Mouse (Mus musculus) hindbrain, embryonic 10.5 days (tissue): ENCODE data around the gene Angptl6. TPM values are rescaled to one million over a fixed set of nuclear protein-coding genes. Genes with fewer than 3 reads are reported as not detected.
A peak's percentile ranks its signal among the peaks of the same experiment; 100 is the strongest.

Experiments
- DNase-seq: peaks from one replicate; pipeline ENCODE4 v3.0.0-alpha.2; 2017; ENCODE audit warnings: low spot score
- H3K27ac ChIP-seq: fragments of 300-500 bp; sonication (generic); 2 replicates; pipeline ENCODE4 v1.5.1; 2016; ENCODE audit warnings: mild to moderate bottlenecking, moderate library complexity
- H3K27me3 ChIP-seq: fragments of 300-500 bp; sonication (generic); 2 replicates; pipeline ENCODE4 v1.6.1; 2016; ENCODE audit warnings: mild to moderate bottlenecking; ENCODE audit not compliant: poor library complexity, insufficient read depth, severe bottlenecking
- H3K36me3 ChIP-seq: fragments of 300-500 bp; sonication (generic); 2 replicates; pipeline ENCODE4 v1.6.1; 2016; ENCODE audit warnings: mild to moderate bottlenecking, moderate library complexity
- H3K4me1 ChIP-seq: fragments of 300-500 bp; sonication (generic); replicated peaks from 2 replicates; pipeline ENCODE4 v1.6.1; 2016; ENCODE audit warnings: mild to moderate bottlenecking
- H3K4me3 ChIP-seq: fragments of 300-500 bp; sonication (generic); 2 replicates; pipeline ENCODE4 v1.5.1; 2016; ENCODE audit warnings: mild to moderate bottlenecking, moderate library complexity
- H3K9me3 ChIP-seq: fragments of 300-500 bp; sonication (generic); 2 replicates; pipeline ENCODE4 v1.6.1; 2016; ENCODE audit warnings: mild to moderate bottlenecking, moderate library complexity
- WGBS: fragments of 180-500 bp; shearing (Covaris S2); methylation state at CpG from one replicate; pipeline ENCODE4 v1.1.7; 2016; 5-methylcytosine and 5-hydroxymethylcytosine counted together
- polyA plus RNA-seq: library from polyadenylated mRNA; unstranded; fragments of >200 nt; fragmentation: Nextera tagmentation; extraction: Ambion mirVana; gene quantifications from 2 replicates; pipeline ENCODE4 v1.2.1, GENCODE M21; 2016

Angptl6 gene
- polyA plus RNA-seq, 1 experiment from 2014 or later, result 7.0 TPM

DNA sequence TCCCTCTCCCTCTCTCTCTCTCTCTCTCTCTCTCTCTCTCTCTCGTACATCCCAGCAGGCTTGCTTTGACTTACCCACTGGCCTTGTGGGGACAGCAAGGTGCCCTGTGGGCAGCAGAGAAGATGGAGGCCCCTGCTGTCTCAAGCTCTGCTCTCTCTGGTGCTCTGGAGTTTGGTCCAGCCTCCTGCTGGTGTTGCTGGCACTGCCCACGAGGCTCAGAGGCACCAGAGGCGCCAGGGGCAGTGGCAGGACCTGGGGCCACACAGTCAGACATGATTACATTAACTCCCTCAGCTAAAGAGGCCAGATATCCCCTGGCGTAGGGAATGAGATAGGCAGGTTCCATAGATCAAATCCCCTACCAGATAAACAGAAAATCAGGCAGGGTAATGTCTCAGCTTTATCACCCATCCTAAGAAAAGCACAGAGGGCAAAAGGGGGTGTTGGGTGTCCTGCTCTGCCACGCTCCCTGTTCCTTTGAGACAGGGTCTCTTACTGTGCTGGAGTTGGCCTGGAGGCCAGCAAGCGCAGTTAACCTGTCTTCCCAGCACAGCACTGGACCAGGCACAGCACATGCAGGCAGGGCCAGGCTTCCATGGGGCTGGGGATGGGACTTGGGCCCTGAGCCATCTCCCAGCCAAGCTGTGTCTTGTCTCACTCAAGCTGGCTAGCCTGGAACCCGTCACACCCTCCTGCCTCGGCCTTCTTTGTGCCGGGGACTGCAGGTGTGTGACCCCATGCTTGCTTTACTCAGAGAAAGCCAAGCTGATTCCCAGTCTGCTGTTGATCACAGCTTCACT, 3.0 kb downstream of the Angptl6 start:
- Histone ChIP-seq H3K27ac (no peak overlapping the region), H3K27me3 (no peaks in the 10 kb centered on the region), H3K4me1 (peaks cover 16% of the 10 kb centered on the region), H3K9me3 (no peaks in the 10 kb centered on the region), H3K4me3 (no peak overlapping the region), H3K36me3 (no peaks in the 10 kb centered on the region)
- DNase-seq, result no peak
- 70% methylated on average over 9 of the region's 9 CpGs for WGBS

- H3K36me3 ChIP-seq, result no peaks in the 10 kb centered on the region
- H3K4me3 ChIP-seq, result no peak overlapping the region
- peaks cover 16% of the 10 kb centered on the region for H3K4me1 ChIP-seq
- no peak overlapping the region for H3K27ac ChIP-seq
- H3K9me3 ChIP-seq, result no peaks in the 10 kb centered on the region
- no peak for DNase-seq
- peaks cover 12% of the 10 kb centered on the region for H3K27me3 ChIP-seq
- WGBS, result 69% methylated on average over 23 of the region's 23 CpGs
Measured at GRCm38 (mm10) chr9:20875021-20875790, 4.3 kb downstream of the Angptl6 start.

- DNase-seq, result no peak
- no peak overlapping the region for H3K4me3 ChIP-seq
- H3K9me3 ChIP-seq, result no peaks in the 10 kb centered on the region
- H3K27me3 ChIP-seq, result peaks cover 29% of the 10 kb centered on the region
- H3K36me3 ChIP-seq, result no peaks in the 10 kb centered on the region
- H3K27ac ChIP-seq, result no peak overlapping the region
- peaks cover 18% of the 10 kb centered on the region for H3K4me1 ChIP-seq
- WGBS, result 87% methylated on average over 12 of the region's 12 CpGs
Measured at GRCm38 (mm10) chr9:20873521-20873920, 6.0 kb downstream of the Angptl6 start.

DNA sequence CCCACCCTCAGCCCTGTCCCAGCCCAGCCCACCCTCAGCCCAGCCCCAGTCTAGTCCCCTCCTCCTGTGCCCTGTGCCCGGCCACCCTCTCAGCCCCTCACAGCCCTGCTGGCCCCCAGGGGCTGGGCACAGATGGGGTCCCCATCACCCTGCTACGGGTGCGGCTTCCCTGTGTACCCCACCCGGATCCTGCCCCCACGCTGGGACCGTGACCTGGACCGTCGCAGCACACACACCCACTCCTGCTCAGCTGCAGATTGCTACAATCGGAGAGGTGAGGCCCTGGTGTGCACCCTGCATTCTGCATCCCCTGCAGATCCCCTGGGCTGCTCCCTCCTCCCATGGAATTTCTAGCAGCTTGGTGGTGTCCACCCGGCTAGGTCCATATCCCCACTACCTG, 6.5 kb downstream of the Angptl6 start:
- Histone ChIP-seq H3K27me3 (peaks cover 34% of the 10 kb centered on the region), H3K9me3 (no peaks in the 10 kb centered on the region), H3K36me3 (no peaks in the 10 kb centered on the region), H3K4me1 (peaks cover 15% of the 10 kb centered on the region), H3K4me3 (no peak overlapping the region), H3K27ac (no peak overlapping the region)
- no peak for DNase-seq
- WGBS, result 86% methylated on average over 10 of the region's 10 CpGs

DNA sequence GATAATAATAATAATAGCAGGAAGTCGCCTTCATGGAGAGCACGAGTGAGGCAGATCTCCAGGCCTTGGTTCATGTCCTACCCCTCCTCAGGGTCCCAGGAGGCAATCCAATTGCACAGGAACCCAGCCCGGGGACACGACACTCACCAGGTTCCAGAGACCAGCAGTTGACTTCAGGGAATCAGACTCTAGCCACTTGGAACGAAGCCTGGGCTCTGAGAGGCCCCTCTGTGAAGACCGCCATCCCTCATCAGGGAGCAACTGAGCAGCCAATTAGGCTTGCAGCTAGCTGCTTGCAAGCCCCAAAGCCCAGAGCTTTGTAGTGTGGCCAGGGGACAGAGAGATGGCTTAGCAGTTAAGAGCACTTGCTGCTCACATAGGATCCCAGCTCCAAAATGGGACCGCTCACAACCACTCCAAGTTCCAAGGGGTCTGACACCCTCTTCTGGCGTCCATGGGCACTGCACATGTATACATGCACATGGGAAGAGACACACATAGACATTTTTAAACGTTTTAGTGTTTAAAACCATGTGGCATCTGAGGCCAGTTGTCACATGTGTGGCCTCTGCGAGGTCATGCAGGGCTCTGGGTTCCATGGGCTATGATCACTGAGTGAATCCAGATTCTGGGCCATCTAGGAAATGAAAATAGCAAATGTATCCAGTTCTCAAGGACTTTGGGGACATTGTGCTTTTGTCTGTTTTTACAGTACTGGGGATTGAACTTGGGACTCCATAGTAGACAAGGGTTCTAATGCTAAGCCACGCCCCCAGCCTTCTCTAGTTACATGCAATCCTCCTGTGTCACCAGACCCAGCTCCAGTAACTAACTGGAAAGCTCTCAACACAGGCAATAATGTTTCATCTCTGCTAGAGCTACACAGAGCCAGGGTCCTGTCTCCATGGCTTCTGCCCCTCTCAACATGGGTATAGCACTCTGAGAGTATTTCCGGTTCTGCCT, 9.0 kb downstream of the Angptl6 start:
- no peaks in the 10 kb centered on the region for H3K36me3 ChIP-seq
- DNase-seq, result no peak
- peaks cover 53% of the 10 kb centered on the region for H3K27me3 ChIP-seq
- peaks cover 8% of the 10 kb centered on the region for H3K4me1 ChIP-seq
- H3K9me3 ChIP-seq, result no peaks in the 10 kb centered on the region
- no peak overlapping the region for H3K27ac ChIP-seq
- 79% methylated on average over 12 of the region's 12 CpGs for WGBS
- H3K4me3 ChIP-seq, result no peak overlapping the region

DNA sequence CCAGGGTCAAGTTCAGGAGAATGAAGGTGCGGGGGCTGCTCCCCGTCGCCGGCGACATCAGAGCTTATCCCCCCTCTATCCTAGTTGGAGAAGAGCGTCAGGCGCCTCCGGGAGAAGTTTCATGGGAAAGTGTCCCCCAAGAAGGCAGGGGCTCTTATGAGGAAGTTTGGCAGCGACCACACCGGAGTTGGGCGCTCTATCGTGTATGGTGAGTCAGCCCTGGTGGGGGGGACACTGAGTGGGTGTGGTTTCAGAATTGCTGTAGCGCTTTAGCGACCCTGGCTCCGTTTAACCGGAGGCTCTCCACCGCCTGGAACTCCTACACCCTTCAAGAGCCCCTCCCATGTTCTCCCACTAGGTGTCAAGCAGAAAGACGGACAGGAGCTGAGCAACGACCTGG, 10.3 kb downstream of the Angptl6 start:
- Histone ChIP-seq H3K36me3 (no peaks in the 10 kb centered on the region), H3K4me3 (peak overlapping the region; percentile 45), H3K4me1 (peaks cover 8% of the 10 kb centered on the region), H3K27me3 (peaks cover 53% of the 10 kb centered on the region), H3K27ac (no peak overlapping the region), H3K9me3 (no peaks in the 10 kb centered on the region)
- WGBS, result 8% methylated on average over 19 of the region's 19 CpGs
- no peak for DNase-seq

- 11% methylated on average over 53 of the region's 53 CpGs for WGBS
- peaks cover 8% of the 10 kb centered on the region for H3K4me1 ChIP-seq
- H3K9me3 ChIP-seq, result no peaks in the 10 kb centered on the region
- H3K4me3 ChIP-seq, result peak within 1 kb of the TSS; percentile 45
- DNase-seq, result no peak
- H3K27me3 ChIP-seq, result peaks cover 53% of the 10 kb centered on the region
- H3K36me3 ChIP-seq, result no peaks in the 10 kb centered on the region
- H3K27ac ChIP-seq, result no peak within 1 kb of the TSS
Measured at GRCm38 (mm10) chr9:20868448-20869001, 11.0 kb downstream of the Angptl6 start, which contains the start of gene A230050P20Rik. Gene A230050P20Rik, plus strand, starts transcription at chr9:20868642.

GRCm38 (mm10) chr9:20866879-20867278, 12.6 kb downstream of the Angptl6 start:
- H3K9me3 ChIP-seq, result no peaks in the 10 kb centered on the region
- no peak for DNase-seq
- H3K27me3 ChIP-seq, result peaks cover 53% of the 10 kb centered on the region
- H3K4me1 ChIP-seq, result peaks cover 8% of the 10 kb centered on the region
- no peak overlapping the region for H3K27ac ChIP-seq
- no peaks in the 10 kb centered on the region for H3K36me3 ChIP-seq
- H3K4me3 ChIP-seq, result no peak overlapping the region
- 61% methylated on average over 3 of the region's 3 CpGs for WGBS

GRCm38 (mm10) chr9:20862225-20862624, 17.3 kb downstream of the Angptl6 start:
- H3K27me3 ChIP-seq, result peaks cover 12% of the 10 kb centered on the region
- no peak for DNase-seq
- WGBS, result 57% methylated on average over 4 of the region's 4 CpGs
- H3K27ac ChIP-seq, result no peak overlapping the region
- H3K9me3 ChIP-seq, result no peaks in the 10 kb centered on the region
- H3K36me3 ChIP-seq, result no peaks in the 10 kb centered on the region
- H3K4me3 ChIP-seq, result no peak overlapping the region
- no peaks in the 10 kb centered on the region for H3K4me1 ChIP-seq

DNA sequence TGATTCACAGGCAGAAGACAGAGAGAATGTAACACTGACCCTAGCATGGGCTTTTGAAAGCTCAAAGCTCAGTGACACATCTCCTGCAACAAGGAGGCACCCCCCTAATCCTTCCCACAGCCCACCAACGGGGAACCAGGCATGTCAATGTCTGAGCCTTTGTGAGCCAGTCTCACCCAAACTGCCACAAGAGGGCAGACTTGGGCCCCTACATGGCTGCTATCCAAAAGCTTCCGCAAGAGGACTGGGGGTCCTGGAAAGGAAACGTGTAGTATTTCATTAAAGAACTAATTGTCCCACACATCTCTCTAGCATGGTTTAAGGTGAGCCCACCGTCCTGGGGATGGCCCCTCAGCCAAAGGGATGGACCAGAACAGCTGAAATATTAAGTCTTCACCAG, 17.7 kb downstream of the Angptl6 start:
- H3K4me3 ChIP-seq, result no peak overlapping the region
- H3K9me3 ChIP-seq, result no peaks in the 10 kb centered on the region
- no peak overlapping the region for H3K27ac ChIP-seq
- no peaks in the 10 kb centered on the region for H3K4me1 ChIP-seq
- DNase-seq, result peak; percentile 58
- H3K36me3 ChIP-seq, result no peaks in the 10 kb centered on the region
- 11% methylated on average over 4 of the region's 4 CpGs for WGBS
- peaks cover 8% of the 10 kb centered on the region for H3K27me3 ChIP-seq

- Histone ChIP-seq H3K27ac (no peak overlapping the region), H3K36me3 (no peaks in the 10 kb centered on the region), H3K27me3 (no peaks in the 10 kb centered on the region; the same call in 1 of the 2 replicates), H3K4me3 (no peak overlapping the region), H3K9me3 (no peaks in the 10 kb centered on the region), H3K4me1 (no peaks in the 10 kb centered on the region)
- no peak for DNase-seq
- 46% methylated on average over 6 of the region's 6 CpGs for WGBS
Measured at GRCm38 (mm10) chr9:20859926-20860325, 19.6 kb downstream of the Angptl6 start.

- no peaks in the 10 kb centered on the region for H3K9me3 ChIP-seq
- H3K4me3 ChIP-seq, result no peak overlapping the region
- no peaks in the 10 kb centered on the region for H3K36me3 ChIP-seq
- no peaks in the 10 kb centered on the region; the same call in 1 of the 2 replicates for H3K27me3 ChIP-seq
- H3K27ac ChIP-seq, result no peak overlapping the region
- WGBS, result 12% methylated on average over 6 of the region's 6 CpGs
- H3K4me1 ChIP-seq, result no peaks in the 10 kb centered on the region
- peak; percentile 57 for DNase-seq
Measured at GRCm38 (mm10) chr9:20857131-20857530, 22.4 kb downstream of the Angptl6 start.
